Mouse (Mus musculus) lung, postnatal 0 days (tissue): ENCODE results near the gene Pbxip1.

Source experiments
- CTCF ChIP-seq: IDR thresholded peaks from 2 replicates; pipeline ENCODE4 v1.5.1; 2016; ENCODE audit warnings: antibody characterized with exemption, mild to moderate bottlenecking
- EP300 ChIP-seq: IDR thresholded peaks from 2 replicates; pipeline ENCODE4 v1.6.1; 2016; ENCODE audit warnings: antibody characterized with exemption, mild to moderate bottlenecking, control low read depth

DNA sequence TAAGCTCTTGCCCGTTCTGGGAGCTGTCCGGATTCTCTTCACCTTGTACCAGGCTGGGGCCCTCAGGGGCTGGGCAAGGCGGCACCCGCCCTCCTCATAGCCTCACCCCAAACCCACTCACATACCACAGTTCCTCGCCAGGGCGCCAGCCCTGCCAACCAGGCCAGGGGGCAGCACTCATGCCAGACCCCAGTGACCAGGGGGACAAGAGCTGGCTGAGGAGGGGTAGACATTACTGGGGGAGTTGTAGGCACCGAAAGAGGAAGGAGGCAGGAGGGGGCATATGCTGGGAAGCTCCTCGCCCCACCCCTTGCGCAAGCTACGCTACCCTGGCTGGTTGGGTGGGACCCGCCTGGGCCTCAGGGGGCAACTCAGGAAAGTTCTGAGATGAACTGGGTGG is 48.9 kb upstream of the Pbxip1 start:
- TF ChIP-seq CTCF (peak; percentile 22; the same call in 1 of the 2 replicates), EP300 (no peak)
